Mouse (Mus musculus) thymus, postnatal 14 days (tissue): ENCODE data around the gene Whrn.

Source experiments
- DNase-seq: peaks from one replicate; pipeline ENCODE4 v3.0.0; 2021

Whrn gene

GRCm38 (mm10) chr4:63377483-63377882 lies 118.3 kb downstream of the Whrn start:
- DNase-seq: peak; percentile 56

DNA sequence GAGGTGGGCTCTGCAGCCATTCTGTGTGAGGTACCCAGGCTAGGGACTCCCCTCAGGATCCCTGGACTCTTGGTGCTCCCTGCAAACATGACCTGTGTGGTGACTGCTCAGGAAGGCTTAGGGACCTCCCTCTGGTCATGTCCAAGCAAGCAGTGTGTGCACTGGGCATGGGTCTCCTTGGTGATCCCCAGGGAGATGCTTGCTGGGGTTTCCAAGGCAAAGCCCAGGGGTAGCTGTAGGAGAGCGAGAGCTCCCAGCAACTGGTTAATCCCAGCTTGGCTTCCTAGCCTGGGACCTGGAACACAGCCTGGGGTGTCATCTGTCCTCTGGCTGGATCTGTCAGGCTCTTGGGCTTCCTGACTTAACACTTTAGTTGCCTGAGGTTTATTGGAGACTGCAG lies 120.4 kb downstream of the Whrn start:
- no peak for DNase-seq

DNA sequence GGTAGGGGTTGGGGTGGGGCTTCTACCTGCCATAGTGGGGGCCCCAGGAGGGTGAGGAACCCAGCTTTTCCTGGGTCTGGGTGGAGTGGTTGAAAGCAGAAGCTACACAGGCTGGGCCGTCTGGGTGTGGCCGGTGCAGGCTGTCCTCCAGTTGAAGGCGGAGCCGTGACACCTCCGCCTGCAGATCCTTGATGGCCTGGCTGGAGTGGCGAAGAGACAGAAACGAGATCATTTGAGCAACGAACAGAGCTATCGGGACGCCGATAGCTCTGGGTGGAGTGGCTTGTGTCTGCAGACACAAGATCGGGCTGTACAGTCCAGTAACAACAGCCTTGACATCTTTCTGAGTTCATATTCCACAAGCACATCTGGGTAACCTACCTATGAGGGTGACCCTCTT lies 121.5 kb downstream of the Whrn start:
- no peak for DNase-seq

DNA sequence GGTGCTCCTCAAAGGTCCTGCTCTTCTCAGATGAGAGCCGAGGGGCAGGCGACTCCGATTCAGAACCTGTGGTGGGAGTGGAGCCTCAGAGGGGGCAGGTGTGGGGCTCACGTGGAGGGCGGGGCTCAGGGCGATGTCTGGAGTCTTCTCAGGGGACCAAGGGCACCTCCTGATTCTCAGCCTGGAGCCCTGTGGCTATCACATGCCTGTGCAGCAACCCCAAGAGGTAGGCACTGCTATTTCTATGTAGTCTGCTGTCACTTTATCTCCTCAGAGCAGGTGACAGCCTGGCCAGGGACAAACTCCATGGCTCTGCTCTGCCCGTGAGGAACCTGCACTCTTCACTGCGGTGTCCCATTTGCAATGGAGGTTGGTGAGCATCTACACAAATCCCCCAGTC lies 122.4 kb downstream of the Whrn start:
- DNase-seq: no peak

DNA sequence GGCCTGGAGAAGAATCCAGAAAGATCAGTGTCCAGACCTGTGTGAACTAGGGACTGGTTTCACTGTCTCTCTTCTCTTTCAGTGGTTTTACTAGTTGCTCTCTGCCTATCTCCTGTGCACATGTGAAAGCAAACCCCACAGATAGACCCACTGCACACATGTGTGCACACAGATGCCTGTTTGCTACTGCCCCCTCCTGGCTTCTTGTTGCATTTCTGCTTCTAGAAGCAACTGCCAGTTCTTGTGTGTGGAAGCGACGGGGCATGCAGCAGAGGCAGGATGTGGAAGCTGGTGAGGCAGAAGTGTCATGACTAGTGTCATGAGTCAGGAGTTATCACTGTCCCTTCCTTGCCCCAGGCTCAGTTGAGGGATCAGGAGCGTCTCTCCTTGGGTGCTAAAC lies 123.9 kb downstream of the Whrn start:
- DNase-seq: peak; percentile 82

DNA sequence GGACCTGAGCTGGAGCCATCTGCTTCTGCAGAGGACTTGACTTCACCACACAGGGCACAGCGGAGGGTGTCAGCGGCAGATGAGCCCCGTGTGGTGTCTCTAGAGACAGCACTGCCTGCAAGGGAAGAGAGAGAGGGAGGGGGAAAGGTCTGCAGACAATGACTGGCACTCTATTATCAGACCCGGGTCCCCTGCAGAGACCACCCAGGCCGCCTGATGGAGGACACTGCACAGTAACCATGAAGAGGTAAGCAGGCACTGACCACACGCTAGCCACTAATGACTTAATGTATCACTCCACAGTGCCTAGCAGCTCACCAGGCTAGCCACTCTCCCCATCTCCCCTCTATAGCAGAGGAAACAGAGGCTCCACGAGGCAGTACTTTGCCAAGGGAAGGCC lies 124.9 kb downstream of the Whrn start:
- no peak for DNase-seq

- DNase-seq: peak; percentile 90
These were observed 127.2 kb downstream of the Whrn start for GRCm38 (mm10) chr4:63368577-63368976.
